Mouse (Mus musculus): ENCODE measurements at regions not wholly inside any gene's neighbourhood (a gene's known extent, or its start where the extent isn't known, plus 50 kb on each side); places are given as distances from the start of the nearest gene placed in this dataset.

GRCm38 (mm10) chr11:6785471-6785870 lies 52.0 kb downstream of the Gm11983 start:
- no peak for ATAC-seq (replicated peaks; ENCODE audit: poor library complexity)

- no peak for ATAC-seq (replicated peaks; ENCODE audit: poor library complexity)
These were observed 54.6 kb downstream of the Gm11983 start for GRCm38 (mm10) chr11:6782826-6783225.

DNA sequence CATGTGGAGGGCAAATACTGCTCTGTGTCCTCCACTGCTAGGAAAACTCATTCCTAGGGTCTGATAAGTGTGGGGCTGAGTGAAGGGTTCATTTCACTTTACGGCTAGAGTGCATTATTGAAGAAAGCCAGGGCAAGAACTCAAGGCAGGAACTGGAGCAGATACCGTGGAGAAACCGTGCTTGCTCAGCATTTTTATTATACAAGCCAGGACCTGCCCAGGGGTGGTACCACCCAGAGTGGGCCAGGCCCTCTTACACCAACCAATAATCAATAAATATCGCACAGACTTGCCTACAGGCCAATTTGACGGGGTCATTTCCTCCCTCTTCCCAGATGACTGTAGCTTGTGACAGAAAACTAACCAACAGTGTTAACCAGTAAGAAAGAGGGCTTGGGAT lies 57.7 kb downstream of the Gm11983 start:
- no peak for ATAC-seq (replicated peaks; ENCODE audit: poor library complexity)

- no peak for ATAC-seq (replicated peaks; ENCODE audit: poor library complexity)
These were observed 58.7 kb downstream of the Gm11983 start for GRCm38 (mm10) chr11:6778596-6779360.

- ATAC-seq (replicated peaks; ENCODE audit: poor library complexity), result no peak
These were observed 59.9 kb downstream of the Gm11983 start for GRCm38 (mm10) chr11:6777566-6777965.

- ATAC-seq (replicated peaks; ENCODE audit: poor library complexity), result no peak
These were observed 62.8 kb downstream of the Gm11983 start for GRCm38 (mm10) chr11:6774656-6775055.

DNA sequence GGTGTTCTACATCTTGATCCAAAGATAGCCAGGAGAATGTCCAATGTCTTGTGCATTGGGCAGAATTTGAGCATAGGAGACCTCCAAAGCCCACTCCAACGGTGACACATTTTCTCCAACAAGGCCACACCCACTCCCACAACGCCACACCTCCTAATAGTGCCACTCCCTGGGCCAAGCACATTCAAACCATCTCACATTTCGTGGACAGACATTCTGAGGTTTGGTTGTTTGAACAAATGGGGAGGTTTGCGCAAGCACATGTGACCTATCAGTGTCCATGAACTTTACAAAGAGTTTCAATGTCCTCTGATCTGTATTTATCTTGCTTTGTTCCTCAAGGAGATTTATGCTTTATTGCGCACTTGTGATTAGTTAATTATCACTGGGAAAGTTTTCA lies 63.5 kb downstream of the Gm11983 start:
- ATAC-seq (replicated peaks; ENCODE audit: poor library complexity), result no peak

- no peak for ATAC-seq (replicated peaks; ENCODE audit: poor library complexity)
These were observed 64.1 kb downstream of the Gm11983 start for GRCm38 (mm10) chr11:6773364-6773763.

DNA sequence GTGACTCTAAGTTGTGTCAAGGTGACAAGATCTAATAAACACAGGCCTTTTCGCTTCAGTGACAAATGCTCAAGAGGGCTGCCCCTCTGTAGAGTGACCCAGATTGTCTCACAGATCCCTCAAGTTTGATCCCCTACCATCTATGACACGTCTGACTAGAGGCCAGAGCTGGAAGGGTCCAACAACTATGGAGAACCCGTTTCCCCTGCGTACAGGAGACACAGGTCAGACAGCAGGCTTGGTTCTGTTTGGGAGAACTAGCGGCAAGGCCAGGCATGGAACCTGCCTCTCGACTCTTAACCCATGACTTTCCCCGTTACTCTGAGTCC lies 68.1 kb downstream of the Gm11983 start:
- ATAC-seq (replicated peaks; ENCODE audit: poor library complexity), result no peak

- peak; percentile 95 for ATAC-seq (replicated peaks; ENCODE audit: poor library complexity)
These were observed 68.6 kb downstream of the Gm11983 start for GRCm38 (mm10) chr11:6768599-6769436.

DNA sequence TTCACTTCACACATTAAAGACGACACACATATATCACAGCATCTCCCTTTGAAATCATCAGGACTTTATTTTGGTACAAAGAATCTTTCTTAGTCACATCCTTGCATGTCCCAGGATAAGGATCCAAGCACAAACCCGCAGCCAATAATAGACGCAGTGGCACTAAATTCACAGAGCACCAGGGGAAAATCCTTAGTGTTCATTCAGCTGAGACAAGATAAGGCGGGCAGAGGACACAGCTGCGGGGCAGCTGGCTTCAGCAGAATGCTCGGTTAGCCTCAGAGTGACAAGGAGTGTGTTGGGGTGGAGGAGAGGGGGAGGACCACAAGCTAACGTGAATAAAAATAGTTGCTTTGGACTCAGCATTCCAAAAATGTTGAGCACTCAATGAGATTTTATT lies 70.7 kb downstream of the Gm11983 start:
- ATAC-seq (replicated peaks; ENCODE audit: poor library complexity), result no peak

DNA sequence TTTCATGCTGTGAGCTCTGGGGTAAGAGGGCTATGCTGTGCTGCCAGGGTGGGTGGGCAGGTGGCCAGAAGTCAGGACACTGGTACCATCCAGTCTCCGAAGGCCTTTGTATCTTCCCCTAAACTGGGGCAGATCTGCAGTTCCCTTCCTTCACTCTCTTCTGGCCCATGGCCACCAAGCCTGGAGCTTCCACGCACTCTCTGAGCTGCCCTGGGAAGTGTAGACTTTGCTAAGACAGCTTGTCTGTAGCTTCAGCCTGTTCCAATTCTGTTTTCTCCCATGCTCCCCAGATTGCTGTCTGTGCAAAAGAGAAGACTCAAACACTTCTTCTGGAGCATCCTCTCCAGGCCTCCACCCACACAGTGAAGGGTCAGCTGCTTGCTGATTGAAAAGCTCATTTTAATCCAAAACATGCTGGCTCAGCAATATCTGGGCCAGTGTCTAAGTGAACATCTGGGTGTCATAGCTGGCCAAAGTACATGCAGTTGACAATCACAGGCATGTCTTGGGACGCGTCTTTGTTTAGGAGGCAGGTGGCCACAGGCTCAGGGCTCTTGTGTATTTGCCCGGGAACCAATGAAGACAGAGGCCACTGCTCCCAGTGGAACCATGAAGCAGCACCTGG lies 72.0 kb downstream of the Gm11983 start:
- no peak for ATAC-seq (replicated peaks; ENCODE audit: poor library complexity)

DNA sequence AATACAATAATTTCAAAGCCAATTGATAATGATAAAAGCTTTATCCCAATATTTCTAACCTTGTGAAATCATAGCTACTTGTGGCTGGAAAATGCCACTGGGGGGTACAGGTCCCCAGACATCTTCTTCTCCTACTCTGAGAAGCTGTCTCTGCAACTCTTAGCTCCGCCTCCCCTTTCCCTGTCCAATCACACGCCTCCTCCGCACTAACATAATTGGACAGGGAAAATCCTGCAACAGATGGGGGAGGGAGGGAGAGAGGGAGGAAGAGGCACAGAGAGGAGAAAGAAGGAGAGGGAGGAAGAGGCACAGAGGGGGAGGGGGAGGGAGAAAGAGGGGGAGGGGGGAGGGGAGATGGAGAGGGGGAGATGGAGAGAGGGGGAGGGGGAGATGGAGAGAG lies 73.3 kb downstream of the Gm11983 start:
- no peak for ATAC-seq (replicated peaks; ENCODE audit: poor library complexity)

GRCm38 (mm10) chr11:6763001-6763400 lies 74.5 kb downstream of the Gm11983 start:
- ATAC-seq (replicated peaks; ENCODE audit: poor library complexity), result no peak

- no peak for ATAC-seq (replicated peaks; ENCODE audit: poor library complexity)
These were observed 75.4 kb downstream of the Gm11983 start for GRCm38 (mm10) chr11:6761876-6762628.

DNA sequence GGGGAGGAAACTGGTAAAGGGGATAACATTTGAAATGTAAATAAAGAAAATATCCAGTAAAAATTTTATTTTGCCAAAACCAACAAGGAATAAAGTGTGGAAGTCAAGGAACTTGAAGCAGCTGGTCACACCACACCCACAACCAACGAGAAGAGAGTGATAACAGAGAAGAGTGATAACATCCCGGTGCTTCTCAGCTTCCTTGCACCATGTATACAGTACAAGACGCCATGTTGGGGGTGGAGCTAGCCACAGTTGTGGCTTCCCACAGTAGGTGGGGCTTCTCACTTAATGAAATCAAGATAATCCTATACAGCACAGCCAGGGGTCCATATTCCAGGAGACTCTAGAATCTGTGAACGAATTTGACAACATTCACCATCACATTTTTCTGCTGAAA lies 77.9 kb downstream of the Gm11983 start:
- no peak for ATAC-seq (replicated peaks; ENCODE audit: poor library complexity)

DNA sequence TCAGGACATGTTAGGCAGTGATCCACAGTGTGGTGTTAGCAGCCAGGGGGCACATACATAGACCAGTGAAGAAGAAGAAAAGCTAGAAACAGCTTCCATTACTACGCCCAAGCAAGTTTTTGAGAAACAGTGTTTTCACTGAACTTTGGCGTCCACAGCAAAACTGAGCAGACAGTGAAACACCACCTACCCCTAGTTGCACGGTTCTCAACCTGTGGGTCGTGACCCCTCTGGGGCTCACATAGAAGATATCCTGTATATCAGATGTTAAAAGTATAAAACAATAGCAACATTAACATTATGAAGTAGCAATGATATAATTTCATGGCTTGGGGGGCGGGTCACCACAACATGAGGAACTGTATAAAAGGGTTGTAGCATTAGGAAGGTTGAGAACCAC lies 81.1 kb downstream of the Ramp3 start:
- no peak for ATAC-seq (replicated peaks; ENCODE audit: poor library complexity)

- ATAC-seq (replicated peaks; ENCODE audit: poor library complexity), result no peak
These were observed 80.3 kb downstream of the Ramp3 start for GRCm38 (mm10) chr11:6738581-6738980.

GRCm38 (mm10) chr11:6738163-6738562 lies 79.8 kb downstream of the Ramp3 start:
- no peak for ATAC-seq (replicated peaks; ENCODE audit: poor library complexity)

DNA sequence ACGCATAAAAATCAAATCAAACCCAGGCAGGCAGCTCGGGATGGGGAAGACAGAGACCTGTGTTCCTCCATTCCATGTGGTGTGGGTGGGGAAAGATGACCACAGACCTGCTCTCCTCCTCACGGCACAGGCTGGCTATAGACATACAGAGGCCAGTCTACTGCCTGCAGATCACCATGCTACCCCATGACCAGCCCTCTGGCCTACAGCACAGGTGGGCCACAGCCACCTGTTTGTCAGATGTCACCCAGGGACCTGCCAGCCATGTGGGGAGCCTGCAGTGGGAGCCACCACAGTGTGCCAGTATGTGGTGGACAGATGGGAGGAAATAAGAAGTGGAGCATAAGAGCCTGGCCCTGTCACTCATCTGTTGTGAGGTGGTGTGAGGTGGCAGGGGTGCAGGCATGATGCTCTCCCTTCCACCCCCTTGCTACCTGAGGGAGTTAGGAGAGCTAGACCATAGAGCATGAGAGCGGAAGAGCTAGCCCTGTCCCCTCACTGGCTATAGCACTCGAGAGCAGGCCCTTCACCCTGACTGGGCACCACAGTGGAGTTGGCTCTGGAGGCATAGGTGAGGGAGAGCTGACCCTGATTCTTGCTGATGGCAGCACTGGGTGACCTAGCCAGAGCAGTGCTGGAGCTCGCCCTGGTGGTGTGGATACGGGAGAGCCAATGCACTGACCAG lies 76.6 kb downstream of the Ramp3 start:
- ATAC-seq (replicated peaks; ENCODE audit: poor library complexity), result no peak

DNA sequence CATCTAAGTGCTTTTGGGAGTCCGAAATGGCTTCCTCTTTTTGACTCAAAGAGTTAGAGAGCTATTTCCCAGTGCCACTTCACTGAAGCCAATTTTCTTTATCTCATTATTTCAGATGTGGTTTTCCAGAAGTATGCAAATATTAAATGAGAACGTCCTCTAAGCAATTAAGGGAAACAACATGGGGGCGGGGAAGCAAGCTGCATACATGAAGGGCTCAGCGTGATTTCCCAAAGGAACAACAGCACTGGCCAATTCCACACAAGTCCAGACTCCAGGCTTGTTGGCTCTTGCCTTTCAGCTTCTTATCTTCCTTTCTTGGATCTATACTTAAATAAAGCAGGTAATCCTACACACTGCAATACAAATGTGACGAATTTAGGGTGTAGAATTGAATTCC lies 73.2 kb downstream of the Ramp3 start:
- no peak for ATAC-seq (replicated peaks; ENCODE audit: poor library complexity)
